Mouse (Mus musculus): ENCODE results near the gene Krtap13. TPM values are rescaled to one million over a fixed set of nuclear protein-coding genes. Genes with fewer than 3 reads are reported as not detected.
"Not testable (repeated sequence)": the region's sequence is repeated elsewhere in the genome, so short reads cannot be mapped to it uniquely, and the experiment has no call there.

Gene Krtap13
- polyA plus RNA-seq (2015; fragmentation: Nextera tagmentation; extraction: Ambion mirVana), result not detected in 2 replicates

DNA sequence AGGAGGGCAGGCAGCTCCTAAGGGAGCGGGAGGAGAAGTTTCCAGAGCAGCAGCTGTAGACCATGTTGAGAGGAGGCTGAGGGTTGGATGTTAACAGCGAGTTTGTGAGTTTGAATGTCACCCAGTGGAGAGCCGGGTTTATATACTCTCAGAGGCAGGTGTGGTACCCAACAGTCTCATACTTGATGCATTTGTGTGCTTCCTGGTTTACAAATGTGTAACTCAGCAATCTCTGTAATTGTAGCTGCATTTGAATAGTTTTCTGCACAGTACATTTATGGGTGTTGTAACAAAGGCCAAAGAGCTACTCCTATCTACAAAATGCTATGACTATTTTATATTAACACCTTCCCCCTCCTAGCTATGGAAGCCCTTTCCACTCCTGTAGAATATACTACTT is at the start of gene Krtap13:
Gene Krtap13 (minus strand): TSS at position 101 of the 400 bp plus-strand sequence.
- H3K27ac ChIP-seq (ENCODE audit: low read length); H3K27me3 ChIP-seq (ENCODE audit: control insufficient read depth, insufficient read depth, low read length); H3K4me3 ChIP-seq (replicated peaks; ENCODE audit: low read length); H3K36me3 ChIP-seq (ENCODE audit: control insufficient read depth, insufficient read depth, low read length); H3K9ac ChIP-seq (ENCODE audit: low read length); H3K9me3 ChIP-seq (replicated peaks; ENCODE audit: control insufficient read depth, low read length); H3K4me1 ChIP-seq (ENCODE audit: control insufficient read depth, insufficient read depth, low read length); ATAC-seq (ENCODE audit: insufficient read depth, low FRiP score); H3K4me2 ChIP-seq (ENCODE audit: low read depth, low read length): not testable (repeated sequence)
- WGBS, result 70% methylated on average over 3 of the region's 3 CpGs

DNA sequence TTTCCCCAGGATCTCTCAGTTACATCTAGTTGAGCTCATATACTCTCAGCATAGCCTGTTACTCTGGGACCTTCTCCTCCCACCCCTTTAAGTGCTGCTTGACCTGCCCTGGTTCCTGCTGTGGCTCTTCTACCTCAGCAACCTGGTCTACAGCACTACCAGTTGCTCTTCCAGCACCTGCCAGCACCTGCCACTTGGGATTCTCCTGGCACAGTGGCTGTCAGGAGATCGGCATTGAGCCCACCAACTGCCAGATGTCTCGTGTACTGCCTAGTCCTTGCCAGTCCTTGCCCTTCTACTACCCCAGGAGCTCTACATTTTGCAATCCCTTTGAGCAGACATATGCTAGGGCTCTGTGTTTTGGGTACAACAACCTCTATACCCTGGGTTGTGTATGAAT is 35.4 kb upstream of the Krtap13 start:
- ATAC-seq (ENCODE audit: insufficient read depth, low FRiP score), result no peak
- Histone ChIP-seq H3K27me3 (ENCODE audit: control insufficient read depth, insufficient read depth, low read length) (no peaks in the 10 kb centered on the region), H3K4me1 (ENCODE audit: control insufficient read depth, insufficient read depth, low read length) (no peaks in the 10 kb centered on the region), H3K4me3 (replicated peaks; ENCODE audit: low read length) (no peak overlapping the region), H3K27ac (ENCODE audit: low read length) (no peak overlapping the region), H3K4me2 (ENCODE audit: low read depth, low read length) (no peak overlapping the region), H3K9ac (ENCODE audit: low read length) (no peak overlapping the region), H3K9me3 (replicated peaks; ENCODE audit: control insufficient read depth, low read length) (no peaks in the 10 kb centered on the region), H3K36me3 (ENCODE audit: control insufficient read depth, insufficient read depth, low read length) (no peaks in the 10 kb centered on the region)
- WGBS, result 81% methylated on average over 2 of the region's 2 CpGs

- Histone ChIP-seq H3K9me3 (replicated peaks; ENCODE audit: control insufficient read depth, low read length) (no peaks in the 10 kb centered on the region), H3K4me1 (ENCODE audit: control insufficient read depth, insufficient read depth, low read length) (no peaks in the 10 kb centered on the region), H3K27me3 (ENCODE audit: control insufficient read depth, insufficient read depth, low read length) (no peaks in the 10 kb centered on the region), H3K4me3 (replicated peaks; ENCODE audit: low read length) (no peak within 1 kb of the TSS), H3K9ac (ENCODE audit: low read length) (no peak within 1 kb of the TSS), H3K36me3 (ENCODE audit: control insufficient read depth, insufficient read depth, low read length) (no peaks in the 10 kb centered on the region), H3K4me2 (ENCODE audit: low read depth, low read length) (no peak within 1 kb of the TSS), H3K27ac (ENCODE audit: low read length) (no peak within 1 kb of the TSS)
- no peak for ATAC-seq (ENCODE audit: insufficient read depth, low FRiP score)
- 82% methylated on average over 5 of the region's 6 CpGs for WGBS
These were observed 26.2 kb upstream of the Krtap13 start, which contains the start of gene Gm5965 for GRCm38 (mm10) chr16:88777596-88777995. Gene Gm5965 (plus strand): TSS chr16:88777896.

GRCm38 (mm10) chr16:88774106-88774505 is 22.7 kb upstream of the Krtap13 start, which contains the start of gene 2310057N15Rik:
Gene 2310057N15Rik (minus strand): TSS chr16:88774206.
- H3K4me2 ChIP-seq (ENCODE audit: low read depth, low read length), result no peak within 1 kb of the TSS
- H3K4me1 ChIP-seq (ENCODE audit: control insufficient read depth, insufficient read depth, low read length), result no peaks in the 10 kb centered on the region
- H3K27me3 ChIP-seq (ENCODE audit: control insufficient read depth, insufficient read depth, low read length), result no peaks in the 10 kb centered on the region
- H3K9me3 ChIP-seq (replicated peaks; ENCODE audit: control insufficient read depth, low read length), result no peaks in the 10 kb centered on the region
- no peak within 1 kb of the TSS for H3K27ac ChIP-seq (ENCODE audit: low read length)
- H3K36me3 ChIP-seq (ENCODE audit: control insufficient read depth, insufficient read depth, low read length), result no peaks in the 10 kb centered on the region
- no peak within 1 kb of the TSS for H3K4me3 ChIP-seq (replicated peaks; ENCODE audit: low read length)
- H3K9ac ChIP-seq (ENCODE audit: low read length), result no peak within 1 kb of the TSS
- WGBS, result 86% methylated on average over 2 of the region's 2 CpGs
- ATAC-seq (ENCODE audit: insufficient read depth, low FRiP score), result no peak

- H3K9ac ChIP-seq (ENCODE audit: low read length); H3K27ac ChIP-seq (ENCODE audit: low read length); H3K4me2 ChIP-seq (ENCODE audit: low read depth, low read length); H3K4me3 ChIP-seq (replicated peaks; ENCODE audit: low read length); H3K4me1 ChIP-seq (ENCODE audit: control insufficient read depth, insufficient read depth, low read length); H3K27me3 ChIP-seq (ENCODE audit: control insufficient read depth, insufficient read depth, low read length); H3K36me3 ChIP-seq (ENCODE audit: control insufficient read depth, insufficient read depth, low read length); H3K9me3 ChIP-seq (replicated peaks; ENCODE audit: control insufficient read depth, low read length); ATAC-seq (ENCODE audit: insufficient read depth, low FRiP score): not testable (repeated sequence)
- WGBS, result 95% methylated on average over 3 of the region's 3 CpGs
These were observed 7.1 kb upstream of the Krtap13 start, which contains the start of gene 2310034C09Rik for GRCm38 (mm10) chr16:88758547-88758946. Gene 2310034C09Rik (plus strand): TSS chr16:88758847.

DNA sequence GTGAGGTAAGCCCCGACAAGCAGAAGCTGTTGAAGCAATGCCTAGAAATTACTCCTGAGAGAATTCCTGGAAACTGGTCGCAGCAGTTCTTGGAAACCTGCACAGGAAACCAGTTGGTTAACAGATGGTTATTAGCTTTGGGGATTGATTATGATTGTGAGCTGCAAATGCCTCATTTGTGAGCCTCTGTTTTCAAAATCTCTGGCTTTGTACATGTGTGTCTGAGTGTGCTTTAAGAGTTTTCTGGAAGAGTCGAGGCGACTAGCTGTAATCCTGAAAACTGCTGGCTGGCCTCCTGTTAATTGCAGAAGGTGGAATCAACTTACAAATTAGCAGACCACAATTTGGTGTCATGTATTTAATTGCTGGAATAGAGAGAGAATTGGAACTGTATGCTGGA is 3.5 kb downstream of the Krtap13 start:
- 72% methylated on average over 4 of the region's 4 CpGs for WGBS

GRCm38 (mm10) chr16:88744750-88745340 is 6.6 kb downstream of the Krtap13 start:
- WGBS, result 77% methylated on average over 4 of the region's 4 CpGs
- H3K27me3 ChIP-seq (ENCODE audit: control insufficient read depth, insufficient read depth, low read length), result no peaks in the 10 kb centered on the region
- no peaks in the 10 kb centered on the region for H3K9me3 ChIP-seq (replicated peaks; ENCODE audit: control insufficient read depth, low read length)
- ATAC-seq (ENCODE audit: insufficient read depth, low FRiP score), result no peak
- H3K4me3 ChIP-seq (replicated peaks; ENCODE audit: low read length), result no peak overlapping the region
- no peak overlapping the region for H3K9ac ChIP-seq (ENCODE audit: low read length)
- no peak overlapping the region for H3K4me2 ChIP-seq (ENCODE audit: low read depth, low read length)
- no peaks in the 10 kb centered on the region for H3K36me3 ChIP-seq (ENCODE audit: control insufficient read depth, insufficient read depth, low read length)
- H3K4me1 ChIP-seq (ENCODE audit: control insufficient read depth, insufficient read depth, low read length), result no peaks in the 10 kb centered on the region
- no peak overlapping the region for H3K27ac ChIP-seq (ENCODE audit: low read length)

More for the DNA sequence above, 3.5 kb downstream of the Krtap13 start:
- no peaks in the 10 kb centered on the region for H3K4me1 ChIP-seq (ENCODE audit: control insufficient read depth, insufficient read depth, low read length)
- H3K9me3 ChIP-seq (replicated peaks; ENCODE audit: control insufficient read depth, low read length), result no peaks in the 10 kb centered on the region
- no peak overlapping the region for H3K4me3 ChIP-seq (replicated peaks; ENCODE audit: low read length)
- H3K4me2 ChIP-seq (ENCODE audit: low read depth, low read length), result no peak overlapping the region
- no peak overlapping the region for H3K9ac ChIP-seq (ENCODE audit: low read length)
- H3K27ac ChIP-seq (ENCODE audit: low read length), result no peak overlapping the region
- ATAC-seq (ENCODE audit: insufficient read depth, low FRiP score), result no peak
- no peaks in the 10 kb centered on the region for H3K27me3 ChIP-seq (ENCODE audit: control insufficient read depth, insufficient read depth, low read length)
- H3K36me3 ChIP-seq (ENCODE audit: control insufficient read depth, insufficient read depth, low read length), result no peaks in the 10 kb centered on the region

GRCm38 (mm10) chr16:88735391-88735790 is 16.0 kb downstream of the Krtap13 start:
- no peak for ATAC-seq (ENCODE audit: insufficient read depth, low FRiP score)
- no peak overlapping the region for H3K4me2 ChIP-seq (ENCODE audit: low read depth, low read length)

DNA sequence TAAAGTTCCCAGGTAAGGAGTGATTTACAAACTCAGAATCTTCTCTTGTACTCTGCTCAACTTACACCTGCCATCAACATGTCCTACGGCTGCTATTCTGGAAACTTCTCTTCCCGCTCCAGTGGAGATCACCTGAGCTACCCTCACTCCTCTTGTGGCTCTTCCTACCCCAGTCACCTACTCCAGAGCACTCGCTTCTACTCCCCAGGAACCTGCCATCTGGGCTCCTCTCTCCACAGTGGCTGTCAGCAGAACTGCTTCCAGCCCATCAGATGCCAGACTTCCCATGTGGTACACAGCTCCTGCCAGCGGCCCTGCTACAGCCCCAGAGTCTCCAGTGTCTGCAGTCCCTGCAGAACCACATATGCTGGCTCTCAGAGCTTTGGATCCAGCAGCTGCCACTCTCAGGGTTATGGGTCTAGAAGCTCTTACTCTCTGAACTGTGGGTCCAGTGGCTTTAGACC is 22.6 kb downstream of the Krtap13 start, which contains the start of gene Krtap13-1:
Gene Krtap13-1 (plus strand): TSS at position 51 of the 464 bp plus-strand sequence.
- WGBS, result 76% methylated on average over 4 of the region's 4 CpGs
- no peaks in the 10 kb centered on the region for H3K4me1 ChIP-seq (ENCODE audit: control insufficient read depth, insufficient read depth, low read length)
- no peak within 1 kb of the TSS for H3K4me2 ChIP-seq (ENCODE audit: low read depth, low read length)
- H3K36me3 ChIP-seq (ENCODE audit: control insufficient read depth, insufficient read depth, low read length), result no peaks in the 10 kb centered on the region
- ATAC-seq (ENCODE audit: insufficient read depth, low FRiP score), result no peak
- H3K9ac ChIP-seq (ENCODE audit: low read length), result no peak within 1 kb of the TSS
- H3K27me3 ChIP-seq (ENCODE audit: control insufficient read depth, insufficient read depth, low read length), result no peaks in the 10 kb centered on the region
- no peak within 1 kb of the TSS for H3K27ac ChIP-seq (ENCODE audit: low read length)
- no peak within 1 kb of the TSS for H3K4me3 ChIP-seq (replicated peaks; ENCODE audit: low read length)
- H3K9me3 ChIP-seq (replicated peaks; ENCODE audit: control insufficient read depth, low read length), result no peaks in the 10 kb centered on the region

More at GRCm38 (mm10) chr16:88735391-88735790, 16.0 kb downstream of the Krtap13 start:
- H3K27ac ChIP-seq (ENCODE audit: low read length), result no peak overlapping the region
- WGBS, result 49% methylated on average over 2 of the region's 2 CpGs
- no peaks in the 10 kb centered on the region for H3K36me3 ChIP-seq (ENCODE audit: control insufficient read depth, insufficient read depth, low read length)
- H3K27me3 ChIP-seq (ENCODE audit: control insufficient read depth, insufficient read depth, low read length), result no peaks in the 10 kb centered on the region
- no peak overlapping the region for H3K9ac ChIP-seq (ENCODE audit: low read length)
- H3K9me3 ChIP-seq (replicated peaks; ENCODE audit: control insufficient read depth, low read length), result no peaks in the 10 kb centered on the region
- no peaks in the 10 kb centered on the region for H3K4me1 ChIP-seq (ENCODE audit: control insufficient read depth, insufficient read depth, low read length)
- no peak overlapping the region for H3K4me3 ChIP-seq (replicated peaks; ENCODE audit: low read length)
